Mouse (Mus musculus) lung, postnatal 14 days (tissue): ENCODE data around the gene Spag17.

Experiments
- DNase-seq: peaks from one replicate; pipeline ENCODE4 v3.0.0; 2021

Gene Spag17

GRCm38 (mm10) chr3:99965863-99966262, 80.7 kb downstream of the Spag17 start:
- no peak for DNase-seq

DNA sequence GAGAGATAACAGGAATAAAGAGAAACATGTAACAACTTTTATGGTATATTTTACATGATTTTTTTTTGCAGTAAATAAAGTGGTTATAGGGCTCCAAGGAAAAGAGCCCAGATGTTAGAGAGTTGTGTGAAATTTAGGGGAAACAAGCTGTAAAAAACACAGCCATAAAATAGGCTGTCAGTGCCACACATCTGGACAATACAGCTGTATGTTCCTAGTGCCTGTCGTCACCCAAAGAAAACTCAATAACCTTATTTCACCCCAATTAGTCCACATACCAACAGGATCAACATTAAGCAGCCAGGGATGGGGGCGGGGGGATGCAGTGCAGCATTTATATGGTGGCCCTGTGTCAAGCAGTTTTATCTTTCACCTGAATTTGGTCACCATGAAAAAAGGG, 81.1 kb downstream of the Spag17 start:
- DNase-seq, result no peak

DNA sequence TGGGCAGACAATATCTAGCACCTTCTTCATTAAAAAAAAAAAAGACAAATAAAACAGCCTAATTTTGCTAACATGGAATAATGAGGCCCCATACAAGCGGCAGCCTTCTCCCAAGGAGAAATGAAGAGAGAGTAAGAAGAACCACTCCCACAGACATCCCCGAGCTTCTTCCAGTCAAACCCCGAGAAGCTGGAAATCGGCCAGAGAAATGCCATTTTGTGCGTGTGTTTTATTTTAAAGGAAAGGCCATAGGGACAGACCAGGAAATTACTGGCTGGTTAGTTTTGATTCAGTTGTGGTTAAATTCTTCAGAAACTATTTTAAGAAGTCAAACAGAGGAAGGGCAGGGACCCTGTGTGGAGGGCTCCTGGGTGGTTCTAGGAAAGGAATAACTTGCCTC, 85.6 kb downstream of the Spag17 start:
- no peak for DNase-seq

DNA sequence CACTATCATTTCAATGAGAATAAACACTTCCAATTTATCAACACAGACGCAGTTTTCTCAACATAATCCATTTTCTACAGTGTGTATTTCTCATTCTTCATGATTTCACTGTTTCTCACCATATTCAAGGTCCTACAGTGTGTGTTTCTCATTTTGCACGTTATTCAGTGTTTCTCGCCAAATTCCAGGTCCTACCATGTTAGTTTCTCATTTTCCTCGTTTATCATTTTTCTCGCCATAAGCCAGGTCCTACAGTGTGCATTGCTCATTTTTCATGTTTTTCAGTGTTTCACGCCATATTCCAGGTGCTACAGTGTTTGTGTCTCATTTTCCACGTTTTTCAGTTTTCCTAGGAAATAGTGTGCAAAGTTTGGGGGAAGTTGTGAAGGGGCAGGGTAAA, 95.8 kb downstream of the Spag17 start:
- DNase-seq, result no peak

DNA sequence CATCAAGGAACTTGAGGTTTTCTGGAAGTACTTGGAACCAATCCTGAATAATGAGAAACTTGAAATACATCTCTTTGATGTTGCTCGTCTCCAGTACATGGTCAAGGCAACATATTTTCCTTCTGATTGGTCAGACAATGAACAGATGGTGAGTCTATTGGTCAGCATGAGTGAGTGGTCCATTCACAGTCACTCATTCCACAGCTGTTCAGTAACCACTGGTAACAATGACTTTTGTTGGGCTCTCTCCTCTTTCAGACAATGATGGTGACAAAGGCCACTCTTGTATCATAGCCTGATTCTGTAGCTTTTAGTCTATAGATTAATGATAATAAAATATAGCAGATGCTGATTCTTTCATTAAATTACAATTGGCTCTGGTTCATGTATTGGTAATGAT, 119.5 kb downstream of the Spag17 start:
- DNase-seq, result no peak

DNA sequence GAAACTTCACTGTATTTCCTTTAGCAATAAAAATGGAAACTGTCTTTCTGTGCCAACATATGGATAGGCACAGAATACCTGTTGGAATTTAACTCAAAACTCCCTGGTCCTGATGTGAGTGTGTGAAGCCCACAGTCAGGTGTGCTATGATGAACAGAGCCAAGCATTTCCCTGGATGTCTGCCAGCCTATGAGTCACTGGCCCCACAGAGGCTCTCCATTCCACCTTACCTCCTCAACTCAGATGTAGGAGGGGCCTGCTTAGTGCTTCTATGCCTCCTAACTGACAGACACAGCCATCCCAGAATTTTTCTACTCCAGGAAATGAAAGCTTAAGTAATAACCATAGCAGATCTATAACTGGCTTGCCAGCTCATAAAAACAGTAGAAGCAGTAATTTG, 124.6 kb downstream of the Spag17 start:
- no peak for DNase-seq

- no peak for DNase-seq
Measured at GRCm38 (mm10) chr3:100014110-100014509, 128.9 kb downstream of the Spag17 start.

GRCm38 (mm10) chr3:100031291-100031690, 146.1 kb downstream of the Spag17 start:
- DNase-seq, result no peak

- DNase-seq, result no peak
Measured at GRCm38 (mm10) chr3:100032969-100033368, 147.8 kb downstream of the Spag17 start.

GRCm38 (mm10) chr3:100034366-100034956, 149.3 kb downstream of the Spag17 start:
- no peak for DNase-seq

GRCm38 (mm10) chr3:100035097-100035496, 149.9 kb downstream of the Spag17 start:
- DNase-seq, result no peak

- DNase-seq, result no peak
Measured at GRCm38 (mm10) chr3:100036846-100037245, 151.6 kb downstream of the Spag17 start.

- no peak for DNase-seq
Measured at GRCm38 (mm10) chr3:100074406-100074805, 189.2 kb downstream of the Spag17 start.

DNA sequence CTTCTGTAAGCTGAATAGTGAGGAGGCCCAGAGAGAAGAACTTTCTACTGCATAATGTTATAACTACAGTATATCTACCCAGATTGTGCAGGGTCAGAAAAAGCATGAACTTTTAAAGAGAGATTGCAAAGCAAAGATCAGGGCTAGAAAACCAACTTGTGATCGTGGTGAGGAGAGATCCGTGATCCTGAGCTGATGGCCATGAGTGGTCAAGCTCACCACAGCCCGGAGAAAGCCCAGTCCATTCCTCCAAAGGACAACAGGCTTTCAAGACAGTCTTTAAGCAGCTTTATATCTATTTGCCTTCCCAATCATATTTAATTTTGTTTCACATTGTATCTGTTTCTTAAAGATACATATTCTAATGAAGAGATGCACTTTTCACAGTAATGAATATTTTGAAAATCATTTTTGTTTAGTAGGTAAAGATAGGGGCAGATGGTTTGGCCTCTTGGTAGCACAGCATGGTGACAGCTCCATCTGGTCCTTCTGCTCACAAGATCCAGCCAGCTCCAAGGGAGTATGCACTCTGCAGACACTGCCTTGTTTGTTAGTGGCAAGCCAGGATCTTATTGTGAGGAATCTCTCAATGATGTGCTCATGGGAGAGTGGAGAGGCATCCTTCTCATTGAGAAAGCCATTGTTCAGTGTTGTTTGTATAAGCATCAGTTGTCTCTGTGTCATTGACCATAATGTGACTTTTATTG, 217.3 kb downstream of the Spag17 start:
- DNase-seq, result no peak

GRCm38 (mm10) chr3:100106736-100107135, 221.5 kb downstream of the Spag17 start:
- no peak for DNase-seq

DNA sequence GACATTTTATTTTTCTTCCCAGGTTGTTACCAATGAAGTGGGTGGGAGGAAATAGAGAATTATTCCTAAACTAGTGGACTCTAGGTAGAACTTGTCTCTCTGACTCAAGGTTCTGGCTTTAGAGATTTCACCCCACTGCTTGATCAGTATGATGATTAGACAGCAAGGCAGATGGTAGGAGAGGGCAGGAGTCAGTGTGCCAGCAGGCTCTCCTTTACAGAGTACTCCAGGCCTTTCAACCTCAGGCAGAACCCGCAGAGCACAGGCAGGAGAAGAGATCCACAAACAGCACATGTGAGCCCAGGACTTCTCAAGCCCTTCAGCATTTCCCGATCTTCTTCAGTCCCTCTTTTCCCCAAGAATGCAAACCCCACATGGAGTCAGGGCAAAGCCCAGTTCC, 233.5 kb downstream of the Spag17 start:
- no peak for DNase-seq

DNA sequence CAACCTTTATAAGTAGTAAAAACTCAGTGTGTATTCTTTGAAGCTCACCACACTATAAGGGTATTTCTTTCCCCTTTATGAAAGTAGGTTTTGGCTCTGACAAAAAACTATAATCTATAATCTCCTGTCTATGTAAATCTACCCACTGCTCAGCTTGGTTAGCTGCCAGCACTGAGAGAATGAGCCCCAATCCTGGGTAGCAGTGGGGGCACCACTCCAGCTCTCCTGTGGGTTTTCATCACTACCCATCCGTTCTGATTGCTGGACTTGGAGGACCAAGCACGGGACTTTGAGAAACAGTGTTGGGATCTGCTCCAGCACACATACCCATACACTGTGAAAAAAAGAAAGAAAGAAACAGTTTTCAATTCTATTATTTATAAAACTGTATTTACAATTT, 236.8 kb downstream of the Spag17 start:
- no peak for DNase-seq

DNA sequence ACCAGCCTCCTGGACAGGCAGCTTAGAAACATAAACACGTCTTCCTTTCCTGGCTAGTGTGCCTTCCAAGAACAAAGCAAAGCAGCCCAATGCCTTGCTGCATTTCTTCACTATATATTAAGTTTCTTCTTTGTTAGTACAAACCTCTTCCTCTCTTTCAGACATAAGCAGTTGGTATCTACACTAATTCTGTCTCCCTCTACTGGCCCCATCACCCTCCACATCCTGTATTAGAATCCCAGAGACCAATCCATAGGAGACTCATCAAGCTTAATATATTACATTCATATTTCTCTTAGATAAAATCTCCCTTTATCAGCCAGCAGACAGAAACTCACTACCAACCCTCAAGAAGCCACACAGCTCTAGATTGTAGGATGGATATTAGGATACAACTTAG, 237.2 kb downstream of the Spag17 start:
- DNase-seq, result no peak

DNA sequence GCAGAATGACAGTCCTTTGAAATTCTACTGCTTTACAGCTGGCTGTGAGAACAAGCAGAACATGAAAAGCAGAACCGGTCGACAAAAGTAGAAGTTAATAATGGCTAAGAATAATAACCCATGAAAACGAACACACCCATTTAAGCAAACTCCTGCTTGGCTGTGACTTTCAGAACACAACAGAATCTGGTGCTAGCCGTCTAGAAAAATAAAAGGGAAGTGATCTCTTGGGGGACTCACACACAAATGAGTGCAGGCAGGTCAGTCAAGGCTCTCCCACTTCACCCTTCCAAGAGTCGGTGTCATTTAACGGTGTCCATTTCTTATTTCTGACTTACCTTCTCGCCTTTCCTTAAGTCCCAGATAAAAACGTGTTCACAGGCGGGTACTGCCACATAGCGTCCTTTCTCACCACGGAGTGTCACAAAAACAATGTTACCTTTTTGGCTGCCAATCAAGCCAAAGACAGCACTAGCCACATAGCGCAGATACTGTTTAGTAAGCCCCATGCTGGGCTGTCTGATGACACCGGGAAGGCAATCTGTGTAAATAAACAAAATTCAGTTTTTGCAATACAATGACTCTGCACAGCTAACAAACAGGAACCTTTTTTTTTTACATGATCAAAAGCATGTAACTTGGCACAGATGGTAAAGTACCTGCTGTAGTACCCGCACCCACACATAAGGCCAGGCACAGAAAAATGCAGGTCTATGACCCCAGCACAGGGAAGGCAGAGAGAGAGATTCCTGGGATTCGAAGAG, 275.7 kb downstream of the Spag17 start:
- no peak for DNase-seq

- no peak for DNase-seq
Measured at GRCm38 (mm10) chr3:100161665-100162314, 276.6 kb downstream of the Spag17 start.

DNA sequence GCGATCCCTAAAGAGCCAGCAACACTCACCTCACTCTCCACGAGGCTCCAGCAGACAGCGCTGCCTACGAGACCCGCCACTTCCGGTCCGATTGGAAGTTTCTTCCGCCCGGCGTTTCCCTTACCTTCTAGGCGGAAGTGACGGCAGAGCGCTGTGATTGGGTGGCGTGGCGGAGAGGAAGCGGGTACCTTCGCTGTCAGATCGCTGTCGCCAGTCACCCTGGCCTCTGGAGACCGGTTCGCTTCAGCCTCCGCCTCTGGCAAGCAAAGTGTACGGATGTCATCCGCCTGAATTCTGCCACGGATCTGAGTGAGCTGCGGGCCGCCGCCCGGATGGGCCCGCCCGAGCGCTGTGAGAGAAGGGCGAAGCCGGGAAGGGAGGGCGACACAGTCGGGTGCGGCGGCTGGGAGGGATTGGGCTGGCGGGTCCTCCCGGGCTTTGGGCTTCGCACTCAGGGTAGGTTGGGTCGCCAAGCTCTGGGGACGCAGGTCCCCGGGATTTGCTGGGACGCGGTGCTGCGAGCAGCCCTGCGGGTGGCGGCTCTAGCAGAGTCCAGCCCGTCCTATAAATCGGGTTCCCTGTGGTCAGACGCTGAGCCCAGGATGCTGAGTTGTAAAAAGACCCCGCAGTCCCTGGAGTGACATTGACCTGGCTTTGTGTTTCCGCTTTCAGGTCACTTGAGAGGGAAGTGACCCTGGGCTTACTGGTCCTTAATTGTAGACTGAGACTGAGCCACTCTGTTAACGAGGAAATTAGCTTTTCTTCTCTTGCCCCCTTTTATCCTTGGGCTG, 277.3 kb downstream of the Spag17 start, which contains the start of the genes Gdap2 and Wdr3:
Gene Gdap2, plus strand, starts transcription at position 67 of the 791 bp plus-strand sequence.
Gene Wdr3, minus strand, starts transcription at position 93 of the 791 bp plus-strand sequence.
- DNase-seq, result peak; percentile 97

GRCm38 (mm10) chr3:100163556-100163955, 278.4 kb downstream of the Spag17 start:
- no peak for DNase-seq

GRCm38 (mm10) chr3:100164991-100165390, 279.8 kb downstream of the Spag17 start:
- DNase-seq, result no peak
